Mouse (Mus musculus): ENCODE results near the gene Gm28729. TPM values are rescaled to one million over a fixed set of nuclear protein-coding genes. Genes with fewer than 3 reads are reported as not detected.
"Not testable (repeated sequence)": the region's sequence is repeated elsewhere in the genome, so short reads cannot be mapped to it uniquely, and the experiment has no call there.

Gm28729 gene
- polyA plus RNA-seq, 1 experiment, result not detected

DNA sequence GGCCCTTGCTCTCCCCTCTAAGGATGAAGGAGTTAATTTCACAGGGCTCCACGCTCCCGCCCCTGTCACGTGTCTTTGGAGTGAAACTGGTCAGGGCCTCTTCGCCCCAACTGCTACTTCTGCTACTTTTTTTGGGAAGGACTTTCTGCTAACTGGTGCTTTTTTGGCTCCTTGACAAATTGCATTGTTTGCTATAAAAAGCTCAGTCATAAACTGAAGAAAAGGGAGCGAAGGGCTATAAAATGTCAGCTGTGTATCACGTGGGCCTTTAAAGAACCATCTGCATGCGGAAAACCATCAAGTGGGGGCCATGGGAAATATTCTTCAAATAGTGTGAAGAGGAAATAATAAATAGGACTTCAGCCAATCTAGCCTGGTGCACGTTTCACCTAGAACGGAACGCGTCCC lies 5.6 kb upstream of the Gm28729 start:
- Histone ChIP-seq H3K9me3 (replicated peaks; ENCODE audit: control insufficient read depth, insufficient read depth, low read length, poor library complexity, severe bottlenecking) (no peaks in the 10 kb centered on the region), H3K4me3 (ENCODE audit: low read depth, low read length) (no peak overlapping the region), H3K4me1 (ENCODE audit: control insufficient read depth, insufficient read depth, low read length) (peaks cover 1% of the 10 kb centered on the region), H3K36me3 (ENCODE audit: control insufficient read depth, insufficient read depth, low read length, poor library complexity, severe bottlenecking) (no peaks in the 10 kb centered on the region), H3K27ac (ENCODE audit: insufficient read depth, low read length) (peak overlapping the region; percentile 51; the same call in 1 of the 2 replicates), H3K9ac (ENCODE audit: low read depth, poor library complexity, severe bottlenecking) (peak overlapping the region; percentile 54), H3K27me3 (ENCODE audit: control insufficient read depth, insufficient read depth, low read length, poor library complexity, severe bottlenecking) (no peaks in the 10 kb centered on the region)
- TF ChIP-seq EP300 (IDR thresholded peaks at IDR 0.05; ENCODE audit: insufficient read depth, low read depth, low read length) (0 out of 2 replicates have a peak, but pooled peaks have one; percentile 39), POLR2A (IDR thresholded peaks at IDR 0.05; ENCODE audit: insufficient read depth, low read length) (no peak)

- H3K27me3 ChIP-seq (ENCODE audit: control insufficient read depth, insufficient read depth, low read length, poor library complexity, severe bottlenecking), result no peaks in the 10 kb centered on the region
- H3K27ac ChIP-seq (ENCODE audit: insufficient read depth, low read length), result 0 out of 2 replicates have a peak overlapping the region, but pooled peaks have one; percentile 51
- no peak overlapping the region for H3K4me3 ChIP-seq (ENCODE audit: low read depth, low read length)
- TF ChIP-seq POLR2A (IDR thresholded peaks at IDR 0.05; ENCODE audit: insufficient read depth, low read length) (no peak), CTCF (IDR thresholded peaks at IDR 0.05; ENCODE audit: low read depth, low read length) (no peak), EP300 (IDR thresholded peaks at IDR 0.05; ENCODE audit: insufficient read depth, low read depth, low read length) (no peak)
- peak overlapping the region; percentile 54 for H3K9ac ChIP-seq (ENCODE audit: low read depth, poor library complexity, severe bottlenecking)
- no peaks in the 10 kb centered on the region for H3K36me3 ChIP-seq (ENCODE audit: control insufficient read depth, insufficient read depth, low read length, poor library complexity, severe bottlenecking)
- no peaks in the 10 kb centered on the region for H3K9me3 ChIP-seq (replicated peaks; ENCODE audit: control insufficient read depth, insufficient read depth, low read length, poor library complexity, severe bottlenecking)
- H3K4me1 ChIP-seq (ENCODE audit: control insufficient read depth, insufficient read depth, low read length), result peaks cover 1% of the 10 kb centered on the region
Observed at GRCm38 (mm10) chr9:96529961-96530673, 5.1 kb upstream of the Gm28729 start.

DNA sequence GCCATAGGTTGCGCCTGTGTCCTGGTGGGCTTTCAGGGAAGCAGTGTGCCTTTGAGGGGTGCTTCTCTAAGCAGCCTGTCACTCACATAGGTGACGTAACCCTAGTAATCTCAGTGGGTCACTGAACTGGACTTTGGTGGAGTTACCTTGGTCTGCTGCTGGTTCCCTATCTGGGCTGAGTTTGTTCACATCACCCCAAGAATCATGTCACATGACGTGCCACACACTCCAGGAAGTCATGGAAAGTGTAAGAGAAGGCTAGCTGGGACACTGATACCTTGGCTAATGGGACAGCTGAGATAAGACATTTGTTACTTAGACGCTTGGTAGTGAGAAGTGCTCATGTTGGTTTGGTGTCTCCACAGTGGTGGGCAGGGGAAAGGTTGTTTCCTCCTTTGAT lies 947 bp upstream of the Gm28729 start:
- H3K9me3 ChIP-seq (replicated peaks; ENCODE audit: control insufficient read depth, insufficient read depth, low read length, poor library complexity, severe bottlenecking), result no peaks in the 10 kb centered on the region
- no peaks in the 10 kb centered on the region for H3K27me3 ChIP-seq (ENCODE audit: control insufficient read depth, insufficient read depth, low read length, poor library complexity, severe bottlenecking)
- TF ChIP-seq POLR2A (IDR thresholded peaks at IDR 0.05; ENCODE audit: insufficient read depth, low read length) (no peak), CTCF (IDR thresholded peaks at IDR 0.05; ENCODE audit: low read depth, low read length) (no peak), EP300 (IDR thresholded peaks at IDR 0.05; ENCODE audit: insufficient read depth, low read depth, low read length) (no peak)
- no peaks in the 10 kb centered on the region for H3K36me3 ChIP-seq (ENCODE audit: control insufficient read depth, insufficient read depth, low read length, poor library complexity, severe bottlenecking)
- peaks cover 1% of the 10 kb centered on the region for H3K4me1 ChIP-seq (ENCODE audit: control insufficient read depth, insufficient read depth, low read length)
- no peak overlapping the region for H3K9ac ChIP-seq (ENCODE audit: low read depth, poor library complexity, severe bottlenecking)
- H3K4me3 ChIP-seq (ENCODE audit: low read depth, low read length), result no peak overlapping the region
- no peak overlapping the region for H3K27ac ChIP-seq (ENCODE audit: insufficient read depth, low read length)

GRCm38 (mm10) chr9:96523148-96523547 lies 1.9 kb downstream of the Gm28729 start:
- Histone ChIP-seq H3K4me3 (ENCODE audit: low read depth, low read length) (no peak overlapping the region), H3K27me3 (ENCODE audit: control insufficient read depth, insufficient read depth, low read length, poor library complexity, severe bottlenecking) (no peaks in the 10 kb centered on the region), H3K4me1 (ENCODE audit: control insufficient read depth, insufficient read depth, low read length) (no peaks in the 10 kb centered on the region), H3K9me3 (replicated peaks; ENCODE audit: control insufficient read depth, insufficient read depth, low read length, poor library complexity, severe bottlenecking) (no peaks in the 10 kb centered on the region), H3K36me3 (ENCODE audit: control insufficient read depth, insufficient read depth, low read length, poor library complexity, severe bottlenecking) (no peaks in the 10 kb centered on the region), H3K9ac (ENCODE audit: low read depth, poor library complexity, severe bottlenecking) (no peak overlapping the region), H3K27ac (ENCODE audit: insufficient read depth, low read length) (no peak overlapping the region)
- TF ChIP-seq CTCF (IDR thresholded peaks at IDR 0.05; ENCODE audit: low read depth, low read length) (no peak), POLR2A (IDR thresholded peaks at IDR 0.05; ENCODE audit: insufficient read depth, low read length) (no peak), EP300 (IDR thresholded peaks at IDR 0.05; ENCODE audit: insufficient read depth, low read depth, low read length) (no peak)

- not testable (repeated sequence) for H3K9me3 ChIP-seq (replicated peaks; ENCODE audit: control insufficient read depth, insufficient read depth, low read length, poor library complexity, severe bottlenecking); H3K27me3 ChIP-seq (ENCODE audit: control insufficient read depth, insufficient read depth, low read length, poor library complexity, severe bottlenecking); H3K9ac ChIP-seq (ENCODE audit: low read depth, poor library complexity, severe bottlenecking); H3K27ac ChIP-seq (ENCODE audit: insufficient read depth, low read length); H3K36me3 ChIP-seq (ENCODE audit: control insufficient read depth, insufficient read depth, low read length, poor library complexity, severe bottlenecking); H3K4me3 ChIP-seq (ENCODE audit: low read depth, low read length); H3K4me1 ChIP-seq (ENCODE audit: control insufficient read depth, insufficient read depth, low read length)
- peak; percentile 14 for TF ChIP-seq CTCF (IDR thresholded peaks at IDR 0.05; ENCODE audit: low read depth, low read length)
Observed at GRCm38 (mm10) chr9:96521574-96521973, 3.5 kb downstream of the Gm28729 start.

- no peaks in the 10 kb centered on the region for H3K27me3 ChIP-seq (ENCODE audit: control insufficient read depth, insufficient read depth, low read length, poor library complexity, severe bottlenecking)
- TF ChIP-seq EP300 (IDR thresholded peaks at IDR 0.05; ENCODE audit: insufficient read depth, low read depth, low read length) (no peak), POLR2A (IDR thresholded peaks at IDR 0.05; ENCODE audit: insufficient read depth, low read length) (no peak), CTCF (IDR thresholded peaks at IDR 0.05; ENCODE audit: low read depth, low read length) (no peak)
- no peak overlapping the region for H3K27ac ChIP-seq (ENCODE audit: insufficient read depth, low read length)
- H3K4me1 ChIP-seq (ENCODE audit: control insufficient read depth, insufficient read depth, low read length), result no peaks in the 10 kb centered on the region
- no peak overlapping the region for H3K4me3 ChIP-seq (ENCODE audit: low read depth, low read length)
- no peak overlapping the region for H3K9ac ChIP-seq (ENCODE audit: low read depth, poor library complexity, severe bottlenecking)
- no peaks in the 10 kb centered on the region for H3K36me3 ChIP-seq (ENCODE audit: control insufficient read depth, insufficient read depth, low read length, poor library complexity, severe bottlenecking)
- no peaks in the 10 kb centered on the region for H3K9me3 ChIP-seq (replicated peaks; ENCODE audit: control insufficient read depth, insufficient read depth, low read length, poor library complexity, severe bottlenecking)
Observed at GRCm38 (mm10) chr9:96517429-96517828, 7.6 kb downstream of the Gm28729 start.
